Mouse (Mus musculus) neural tube, embryonic 14.5 days (tissue): ENCODE results near the gene Ccl4. TPM values are rescaled to one million over a fixed set of nuclear protein-coding genes. Genes with fewer than 3 reads are reported as not detected.

Experiments
- ATAC-seq: fragments of 200-750 bp; cut with Nextera tagmentation; 2 replicates; pipeline ENCODE4 v1.8.0; 2017; ENCODE audit warnings: low read depth, mild to moderate bottlenecking, moderate TSS enrichment, moderate library complexity
- H3K27ac ChIP-seq: fragments of 300-500 bp; sonication (generic); 2 replicates; pipeline ENCODE4 v1.5.1; 2014; ENCODE audit warnings: low read depth, mild to moderate bottlenecking, control low read depth, low read length, moderate library complexity, mixed read lengths
- H3K27me3 ChIP-seq: fragments of 300-500 bp; sonication (generic); 2 replicates; pipeline ENCODE4 v1.6.1; 2014; ENCODE audit warnings: low read length; ENCODE audit not compliant: control insufficient read depth, insufficient read depth
- H3K36me3 ChIP-seq: fragments of 300-500 bp; sonication (generic); 2 replicates; pipeline ENCODE4 v1.6.1; 2014; ENCODE audit warnings: low read length, mixed read lengths; ENCODE audit not compliant: control insufficient read depth, insufficient read depth
- H3K4me1 ChIP-seq: fragments of 300-500 bp; sonication (generic); 2 replicates; pipeline ENCODE4 v1.6.1; 2014; ENCODE audit warnings: low read length; ENCODE audit not compliant: control insufficient read depth, insufficient read depth
- H3K4me2 ChIP-seq: fragments of 300-500 bp; sonication (generic); 2 replicates; pipeline ENCODE4 v1.6.1; 2014; ENCODE audit warnings: mild to moderate bottlenecking, low read depth, low read length, control low read depth
- H3K4me3 ChIP-seq: fragments of 300-500 bp; sonication (generic); 2 replicates; pipeline ENCODE4 v1.5.1; 2014; ENCODE audit warnings: low read depth, low read length, control low read depth, mixed read lengths
- H3K9ac ChIP-seq: fragments of 300-500 bp; sonication (generic); replicated peaks from 2 replicates; pipeline ENCODE4 v1.6.1; 2014; ENCODE audit warnings: low read depth, mild to moderate bottlenecking, control low read depth, low read length, mixed read lengths
- H3K9me3 ChIP-seq: fragments of 300-500 bp; sonication (generic); 2 replicates; pipeline ENCODE4 v1.6.1; 2016; ENCODE audit warnings: low read length; ENCODE audit not compliant: control insufficient read depth
- WGBS: fragments of 180-500 bp; shearing (Covaris S2); extraction: QIAGEN DNeasy Blood & Tissue Kit; methylation state at CpG from one replicate; pipeline ENCODE4 v1.1.7; 2014; 5-methylcytosine and 5-hydroxymethylcytosine counted together
- polyA plus RNA-seq: library from polyadenylated mRNA; unstranded; fragments of >200 nt; fragmentation: Nextera tagmentation; extraction: Ambion mirVana; gene quantifications from 2 replicates; pipeline ENCODE4 v1.2.1, GENCODE M21; 2014

Gene Ccl4
- polyA plus RNA-seq, 1 experiment from 2014 or later: 0.67 TPM

- Histone ChIP-seq H3K4me2 (no peak overlapping the region), H3K4me3 (no peak overlapping the region), H3K9ac (no peak overlapping the region), H3K4me1 (no peaks in the 10 kb centered on the region), H3K27ac (no peak overlapping the region), H3K36me3 (no peaks in the 10 kb centered on the region), H3K27me3 (no peaks in the 10 kb centered on the region), H3K9me3 (no peaks in the 10 kb centered on the region)
- 92% methylated on average over 5 of the region's 5 CpGs for WGBS
- no peak for ATAC-seq
Measured at GRCm38 (mm10) chr11:83709683-83710082, 47.3 kb downstream of the Ccl4 start.

DNA sequence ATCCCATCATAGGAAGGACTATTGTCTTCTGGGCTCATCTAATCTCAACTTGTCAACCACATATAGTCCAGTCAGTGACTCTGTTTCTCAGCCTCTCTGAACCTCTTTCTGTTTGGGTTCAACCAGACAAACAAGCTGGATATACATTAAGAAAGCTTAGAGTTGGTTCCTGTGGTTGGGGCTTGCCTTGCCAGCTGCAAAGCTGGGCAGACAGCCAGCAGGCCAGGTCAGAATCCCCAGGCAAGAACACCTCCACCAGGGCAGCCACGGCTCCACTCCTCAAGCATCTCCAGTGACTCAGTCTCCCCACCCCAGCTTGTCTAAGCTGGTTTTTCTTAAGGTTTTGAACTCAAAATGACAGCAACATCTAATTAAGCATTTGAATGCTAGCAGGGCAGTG, 50.3 kb downstream of the Ccl4 start:
- Histone ChIP-seq H3K4me3 (no peak overlapping the region), H3K27me3 (no peaks in the 10 kb centered on the region), H3K9me3 (no peaks in the 10 kb centered on the region), H3K27ac (no peak overlapping the region), H3K4me2 (no peak overlapping the region), H3K4me1 (no peaks in the 10 kb centered on the region), H3K36me3 (no peaks in the 10 kb centered on the region), H3K9ac (no peak overlapping the region)
- 94% methylated on average over 1 of the region's 1 CpGs for WGBS
- ATAC-seq: no peak

- 80% methylated on average over 2 of the region's 2 CpGs for WGBS
- ATAC-seq: no peak
- Histone ChIP-seq H3K4me3 (no peak overlapping the region), H3K36me3 (no peaks in the 10 kb centered on the region), H3K9ac (no peak overlapping the region), H3K4me1 (no peaks in the 10 kb centered on the region), H3K27me3 (no peaks in the 10 kb centered on the region), H3K4me2 (no peak overlapping the region), H3K9me3 (no peaks in the 10 kb centered on the region), H3K27ac (no peak overlapping the region)
Measured at GRCm38 (mm10) chr11:83713925-83714324, 51.5 kb downstream of the Ccl4 start.

Other genes starting within 250 kb of the Ccl4 start
- 0.17 and 0.70 TPM in 2 replicates for gene Gas2l2, start 233.1 kb upstream of the Ccl4 start, polyA plus RNA-seq
- 0.62 and 0.76 TPM in 2 replicates for gene 1700020L24Rik, start 224.9 kb upstream of the Ccl4 start, polyA plus RNA-seq
- 1.9 and 5.7 TPM in 2 replicates for gene Mmp28, start 199.5 kb upstream of the Ccl4 start, polyA plus RNA-seq
- gene Taf15, start 189.5 kb upstream of the Ccl4 start, polyA plus RNA-seq: 9.5 and 20.4 TPM in 2 replicates
- not detected in 2 replicates for gene Heatr9, start 140.4 kb upstream of the Ccl4 start, polyA plus RNA-seq
- not detected in 2 replicates for gene Ccl5, start 132.1 kb upstream of the Ccl4 start, polyA plus RNA-seq
- 1.4 and 4.0 TPM in 2 replicates for gene Ccl9, start 83.9 kb upstream of the Ccl4 start, polyA plus RNA-seq
- 1.5 and 2.7 TPM in 2 replicates for gene Ccl6, start 69.5 kb upstream of the Ccl4 start, polyA plus RNA-seq
- not detected in 2 replicates for gene Rpl9-ps1, start 17.0 kb upstream of the Ccl4 start, polyA plus RNA-seq
- 1.2 and 2.3 TPM in 2 replicates for gene Ccl3, start 13.2 kb upstream of the Ccl4 start, polyA plus RNA-seq
- 0.57 TPM in 1 of 2 replicates, not detected in the other for gene Wfdc17, start 41.4 kb downstream of the Ccl4 start, polyA plus RNA-seq
- not detected in 2 replicates for gene Wfdc18, start 46.4 kb downstream of the Ccl4 start, polyA plus RNA-seq
- 0.98 TPM in 1 of 2 replicates, not detected in the other for gene Wfdc21, start 84.4 kb downstream of the Ccl4 start, polyA plus RNA-seq
- gene Heatr6, start 91.1 kb downstream of the Ccl4 start, polyA plus RNA-seq: 36.3 and 41.7 TPM in 2 replicates
- 0.63 and 0.75 TPM in 2 replicates for gene Hnf1b, start 187.5 kb downstream of the Ccl4 start, polyA plus RNA-seq